Mouse (Mus musculus) fat pad, adult 2 months (tissue): ENCODE measurements at regions not wholly inside any gene's neighbourhood (a gene's known extent, or its start where the extent isn't known, plus 50 kb on each side); places are given as distances from the start of the nearest gene placed in this dataset.
"Not testable (repeated sequence)": the region's sequence is repeated elsewhere in the genome, so short reads cannot be mapped to it uniquely, and the experiment has no call there.

Experiments used
- DNase-seq: peaks from one replicate; pipeline ENCODE4 v3.0.0-alpha.2; 2011; ENCODE audit warnings: low read depth, low spot score; ENCODE audit errors: extremely low read depth

DNA sequence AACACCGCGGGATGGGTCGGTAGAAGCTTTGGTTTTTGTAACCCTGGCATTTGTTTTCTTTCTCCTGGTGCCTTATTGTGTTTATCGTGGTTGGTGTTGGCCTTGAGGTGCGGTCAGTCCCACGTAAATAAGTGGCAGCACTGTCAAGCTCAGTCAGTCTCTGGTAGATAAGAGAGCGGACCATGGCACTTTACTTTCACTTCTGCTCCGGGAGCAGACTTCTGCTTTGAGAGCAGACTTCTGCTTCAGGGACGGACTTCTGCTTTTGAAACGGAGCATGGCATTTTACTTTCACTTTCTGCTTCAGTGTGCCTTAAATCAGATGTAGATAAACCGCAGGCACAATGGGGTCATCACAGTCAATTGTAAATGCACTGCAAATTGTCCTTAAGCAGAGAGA lies 54.3 kb upstream of the Ccdc66 start:
- not testable (repeated sequence) for DNase-seq

DNA sequence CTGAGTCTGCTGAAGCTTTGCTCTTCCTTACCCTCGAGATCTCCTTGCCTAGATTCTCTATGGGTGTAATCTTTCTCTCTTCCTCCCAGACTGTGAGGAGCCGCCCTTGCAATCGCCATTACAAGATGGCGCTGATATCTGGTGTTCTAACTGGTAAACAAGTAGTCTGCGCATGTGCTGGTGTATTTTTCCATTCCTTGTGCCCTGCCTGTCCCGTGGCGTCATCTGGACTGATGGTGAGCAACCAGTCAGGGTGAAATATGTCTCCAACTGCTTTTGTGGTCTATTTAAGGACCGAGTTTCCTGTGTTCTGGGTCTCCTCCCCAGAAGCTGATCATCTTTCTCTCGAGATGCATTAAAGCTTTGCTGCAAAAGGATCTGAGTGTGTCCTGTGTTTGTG lies 53.7 kb upstream of the Ccdc66 start:
- not testable (repeated sequence) for DNase-seq

DNA sequence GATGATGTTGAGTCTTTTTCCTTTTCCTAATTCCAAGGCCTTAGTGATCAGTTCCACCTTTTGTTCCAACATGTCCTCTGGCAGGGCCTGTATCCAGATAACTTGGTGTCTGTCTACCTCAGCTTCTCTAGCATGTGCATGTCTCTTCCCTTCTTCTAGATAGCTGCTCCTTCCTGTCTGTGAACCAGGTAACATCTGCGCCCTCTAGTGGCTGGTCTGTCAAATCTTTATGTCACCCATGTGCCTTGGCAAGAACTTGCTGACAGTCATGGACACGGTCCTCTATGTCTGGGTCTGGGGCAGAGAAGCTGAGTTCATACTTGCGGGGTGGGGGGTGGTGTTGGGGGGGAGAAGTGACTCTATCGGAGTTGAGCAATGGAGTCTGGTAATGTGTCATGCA lies 52.2 kb upstream of the Ccdc66 start:
- DNase-seq: peak; percentile 2

DNA sequence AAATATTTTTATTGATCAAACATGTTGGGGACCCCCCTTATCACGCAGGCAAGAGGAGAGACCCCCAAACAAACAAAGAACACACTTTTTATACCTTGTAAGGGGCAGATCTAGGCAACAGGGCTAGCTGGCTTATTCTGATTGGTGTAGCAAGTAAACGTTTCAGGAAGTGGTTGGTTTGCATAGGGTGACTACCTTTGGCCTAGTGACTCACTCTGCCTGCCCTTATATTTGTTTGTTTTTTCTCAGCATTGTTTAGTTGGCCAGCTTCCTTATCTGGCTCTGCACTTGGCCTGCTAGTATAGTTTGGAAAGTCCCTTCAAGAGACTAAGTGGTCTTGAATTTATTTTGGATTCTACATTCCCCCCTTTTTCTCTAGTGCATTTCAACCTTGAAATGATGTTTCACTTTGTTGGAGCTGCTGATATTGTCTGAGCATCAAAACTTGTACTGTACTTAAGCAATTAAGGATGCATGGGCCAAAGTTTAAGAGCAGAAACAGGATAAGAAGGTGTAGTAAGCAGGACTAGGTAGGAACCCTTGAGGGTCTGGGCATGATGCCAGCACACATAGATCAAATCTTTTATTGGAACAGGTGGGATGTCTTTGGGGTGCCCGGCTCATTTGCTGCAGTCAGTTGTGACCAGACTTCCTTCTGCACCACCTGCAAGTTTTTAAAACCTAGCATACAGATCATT lies 50.7 kb upstream of the Ccdc66 start:
- no peak for DNase-seq
